In the genomic region with DNA sequence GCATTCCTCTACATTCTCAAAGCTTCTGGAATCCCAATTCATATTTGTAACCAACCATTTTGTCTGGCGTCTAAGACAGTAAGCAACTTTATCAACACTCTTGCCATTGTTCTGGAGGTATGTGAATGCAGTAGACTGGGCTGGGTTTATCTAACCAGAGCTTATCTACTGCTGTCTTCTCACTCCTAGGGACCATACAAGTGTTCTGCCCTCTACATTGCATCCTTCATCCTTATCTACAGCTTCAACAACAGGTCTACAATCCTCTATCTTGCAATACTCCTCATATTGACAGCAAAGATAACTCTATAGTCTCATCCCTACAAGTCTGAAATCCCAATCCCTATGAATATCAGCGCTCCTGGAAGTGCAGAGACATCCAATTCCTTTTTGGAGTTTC, we compare ENCODE assay signal across 22 mouse cellular contexts.
"Had no signal": no experiment of that assay in that cellular context is flagged by ENCODE, and none has a peak within 500 bp of the region (broad histone marks: within the 10 kb centered on the region; RNA-seq: fewer than 3 reads in every experiment).

No protein-coding gene starts in this region.

- H3K4me2 ChIP-seq: limb, embryonic 13.5 days; lung, embryonic 14.5 days; midbrain, embryonic 11.5 days; neural tube, embryonic 12.5 days; neural tube, embryonic 15.5 days had no signal

- H3K4me1 ChIP-seq: limb, embryonic 10.5 days; limb, embryonic 13.5 days; neural tube, embryonic 12.5 days; neural tube, embryonic 15.5 days had no signal

- H3K27me3 ChIP-seq: limb, embryonic 13.5 days; megakaryocyte, embryonic 14.5 days; neural tube, embryonic 12.5 days; neural tube, embryonic 15.5 days had no signal

- H3K27ac ChIP-seq: limb, embryonic 10.5 days; limb, embryonic 13.5 days; macrophage; neural tube, embryonic 12.5 days; neural tube, embryonic 15.5 days; stomach, postnatal 0 days had no signal

- H3K4me3 ChIP-seq: limb, embryonic 10.5 days; limb, embryonic 13.5 days; megakaryocyte, embryonic 14.5 days; neural tube, embryonic 12.5 days; neural tube, embryonic 15.5 days had no signal

- H3K36me3 ChIP-seq: limb, embryonic 10.5 days; limb, embryonic 13.5 days; neural tube, embryonic 12.5 days; neural tube, embryonic 15.5 days had no signal

- H3K9ac ChIP-seq: limb, embryonic 13.5 days; lung, embryonic 14.5 days; neural tube, embryonic 12.5 days; neural tube, embryonic 15.5 days had no signal

- DNase-seq: kidney, adult 18-20 months; kidney, adult 9 months; kidney, postnatal 14 days; kidney, postnatal 4 days; lung, embryonic 14.5 days; midbrain, embryonic 14.5 days; right cerebral cortex, adult 18-20 months; right cerebral cortex, postnatal 14 days; right cerebral cortex, postnatal 4 days; thymus, adult 2 months; thymus, postnatal 14 days; thymus, postnatal 4 days had no signal

- ATAC-seq: intestine, embryonic 16.5 days; lung, postnatal 0 days had no signal

- H3K9me3 ChIP-seq: limb, embryonic 10.5 days; limb, embryonic 13.5 days; megakaryocyte, embryonic 14.5 days; neural tube, embryonic 12.5 days; neural tube, embryonic 15.5 days had no signal
